Mouse (Mus musculus) kidney, postnatal 0 days (tissue): ENCODE measurements around the gene Gm21961. TPM values are rescaled to one million over a fixed set of nuclear protein-coding genes. Genes with fewer than 3 reads are reported as not detected.

Experiments used
- ATAC-seq: fragments of 200-750 bp; cut with Nextera tagmentation; replicated peaks from 2 replicates; pipeline ENCODE4 v1.8.0; 2017; ENCODE audit warnings: low read depth, moderate number of reproducible peaks, moderate TSS enrichment, moderate library complexity; ENCODE audit not compliant: low FRiP score
- DNase-seq: peaks from one replicate; pipeline ENCODE4 v3.0.0-alpha.2; 2016; ENCODE audit warnings: low spot score
- H3K27ac ChIP-seq: fragments of 300-500 bp; sonication (generic); 2 replicates; pipeline ENCODE4 v1.5.1; 2014; ENCODE audit warnings: mild to moderate bottlenecking
- H3K27me3 ChIP-seq: fragments of 300-500 bp; sonication (generic); 2 replicates; pipeline ENCODE4 v1.6.1; 2014; ENCODE audit warnings: low read length, mixed read lengths; ENCODE audit not compliant: insufficient read depth
- H3K36me3 ChIP-seq: fragments of 300-500 bp; sonication (generic); 2 replicates; pipeline ENCODE4 v1.6.1; 2014; ENCODE audit warnings: low read length, mixed read lengths; ENCODE audit not compliant: insufficient read depth
- H3K4me1 ChIP-seq: fragments of 300-500 bp; sonication (generic); replicated peaks from 2 replicates; pipeline ENCODE4 v1.6.1; 2014; ENCODE audit warnings: antibody characterized with exemption, low read length, mixed read lengths; ENCODE audit not compliant: insufficient read depth
- H3K4me2 ChIP-seq: fragments of 300-500 bp; sonication (generic); 2 replicates; pipeline ENCODE4 v1.6.1; 2014; ENCODE audit warnings: mild to moderate bottlenecking, low read length, moderate library complexity, mixed read lengths
- H3K4me3 ChIP-seq: fragments of 300-500 bp; sonication (generic); replicated peaks from 2 replicates; pipeline ENCODE4 v1.5.1; 2014; ENCODE audit warnings: low read depth, low read length
- H3K9ac ChIP-seq: fragments of 300-500 bp; sonication (generic); 2 replicates; pipeline ENCODE4 v1.6.1; 2014; ENCODE audit warnings: low read depth, low read length
- H3K9me3 ChIP-seq: fragments of 300-500 bp; sonication (generic); replicated peaks from 2 replicates; pipeline ENCODE4 v1.6.1; 2016; ENCODE audit warnings: low read length, inconsistent platforms, mixed read lengths
- CTCF ChIP-seq: IDR thresholded peaks from 2 replicates; pipeline ENCODE4 v1.5.1; 2016; ENCODE audit warnings: antibody characterized with exemption, low read depth, mild to moderate bottlenecking, moderate library complexity
- WGBS: fragments of 180-500 bp; shearing (Covaris S2); extraction: QIAGEN DNeasy Blood & Tissue Kit; methylation state at CpG from one replicate; pipeline ENCODE4 v1.1.7; 2014; 5-methylcytosine and 5-hydroxymethylcytosine counted together
- polyA plus RNA-seq: library from polyadenylated mRNA; unstranded; fragments of >200 nt; fragmentation: Nextera tagmentation; extraction: Ambion mirVana; gene quantifications from 2 replicates; pipeline ENCODE4 v1.2.1, GENCODE M21; 2015

Gm21961 gene
- polyA plus RNA-seq, 1 experiment from 2014 or later = not detected

DNA sequence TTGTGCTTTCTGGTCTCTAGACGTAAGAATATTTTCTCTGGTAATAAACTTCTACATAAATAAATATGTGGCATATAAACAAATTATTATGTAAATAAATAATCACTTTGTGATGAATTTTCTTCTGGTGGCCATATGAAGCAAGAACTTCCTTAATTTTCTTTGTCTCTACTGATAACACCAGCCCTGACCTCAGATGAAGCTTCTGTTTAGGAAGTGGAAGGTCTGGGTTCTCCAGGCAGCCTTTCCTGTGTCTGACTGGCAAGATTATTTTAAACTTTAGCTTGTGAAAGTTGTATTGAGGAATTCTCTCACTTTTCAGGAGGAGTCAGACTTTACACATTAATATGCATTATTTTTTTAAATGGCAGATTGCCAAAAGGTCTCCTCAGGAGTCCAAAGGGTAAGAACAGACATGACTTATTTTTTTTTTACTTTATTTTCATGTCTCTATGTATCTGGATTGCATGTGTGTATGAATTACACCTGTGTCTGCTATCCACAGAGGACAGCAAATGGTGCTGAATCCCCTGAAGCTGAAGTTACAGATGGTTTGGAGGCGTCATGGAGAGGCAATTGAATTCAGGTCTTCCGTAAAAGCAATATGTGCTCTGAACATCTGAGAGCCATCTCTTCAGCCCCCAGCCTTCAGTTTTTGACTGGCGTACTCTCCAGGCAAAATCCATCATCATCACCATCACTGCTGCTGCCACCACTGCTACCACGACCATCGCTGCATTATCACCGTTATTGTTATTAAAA is 38.5 kb downstream of the Gm21961 start:
- Histone ChIP-seq H3K27me3 (no peaks in the 10 kb centered on the region), H3K27ac (no peak overlapping the region), H3K4me1 (no peaks in the 10 kb centered on the region), H3K4me3 (no peak overlapping the region), H3K4me2 (no peak overlapping the region), H3K36me3 (no peaks in the 10 kb centered on the region), H3K9me3 (no peaks in the 10 kb centered on the region), H3K9ac (no peak overlapping the region)
- 90% methylated on average over 7 of the region's 7 CpGs for WGBS
- no peak for TF ChIP-seq CTCF
- ATAC-seq = no peak
- DNase-seq = no peak

Other genes with a start within 250 kb of the Gm21961 start
- gene Gm21798, start 197.2 kb downstream of the Gm21961 start, polyA plus RNA-seq = not detected in 2 replicates